In the genomic region with DNA sequence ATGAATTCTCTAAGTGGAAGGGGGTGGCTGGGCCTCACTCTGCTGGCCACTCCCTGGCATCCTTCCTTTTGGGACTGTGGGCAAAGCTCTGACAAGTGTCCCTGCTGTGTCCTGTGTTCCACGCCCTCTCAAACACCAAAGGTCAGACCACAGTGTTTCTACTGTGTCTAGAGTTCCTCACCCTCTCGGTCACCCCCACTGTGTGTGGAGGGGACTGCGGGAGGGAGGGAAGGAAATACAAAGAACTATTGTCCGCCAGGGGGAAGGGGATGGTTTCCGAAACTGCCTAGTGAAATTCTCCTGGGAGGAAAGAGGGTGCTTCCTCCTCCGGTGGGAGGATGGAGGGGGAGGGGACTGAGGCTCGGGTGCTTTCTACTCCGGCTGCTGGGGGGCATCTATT, we compare ENCODE assay signal across 8 mouse cellular contexts. TPM values are rescaled to one million over a fixed set of nuclear protein-coding genes. Genes with fewer than 3 reads are reported as not detected.
DNase-seq lines count a peak whose midpoint lies in the region; TF ChIP-seq lines count a peak whose summit lies in the region.

No protein-coding gene starts in this region.

- peaks cover 52% of the 10 kb centered on the region for H3K36me3 ChIP-seq in limb, embryonic 10.5 days
- H3K36me3 ChIP-seq in myocyte (ENCODE audit: control insufficient read depth, insufficient read depth), result peaks cover 24% of the 10 kb centered on the region

- peaks cover 6% of the 10 kb centered on the region for H3K4me1 ChIP-seq in embryonic fibroblast, embryonic 13.5 days (ENCODE audit: control insufficient read depth, insufficient read depth, low read length)
- H3K4me1 ChIP-seq in limb, embryonic 10.5 days, result peaks cover 37% of the 10 kb centered on the region

- H3ac ChIP-seq in myocyte (ENCODE audit: control insufficient read depth, insufficient read length), result no peak overlapping the region

- peak overlapping the region; percentile 95 for H3K4me2 ChIP-seq in myocyte (ENCODE audit: low read depth)

- H3K9me3 ChIP-seq in limb, embryonic 10.5 days (replicated peaks), result no peaks in the 10 kb centered on the region

- TF ChIP-seq POLR2A in embryonic fibroblast, embryonic 13.5 days (IDR thresholded peaks at IDR 0.05; ENCODE audit: low read depth, low read length), result no peak
- no peak for TF ChIP-seq POLR2A in myocyte (IDR thresholded peaks at IDR 0.05; ENCODE audit: insufficient read length, low read depth)

- intact Hi-C loops in left cerebral cortex, adult 2 months (cut with DNase I), result loop anchor here (1.0 to 5.0 kb wide), 6 partner anchors 67 to 387 kb away; a partner anchor contains a TSS
- intact Hi-C loops in left cerebral cortex, postnatal 36 days (cut with DNase I), result loop anchor here (2.0 to 10.0 kb wide), 4 partner anchors 98 to 380 kb away; a partner anchor contains a TSS

- peaks cover 32% of the 10 kb centered on the region for H3K79me2 ChIP-seq in myocyte (ENCODE audit: control insufficient read depth, insufficient read depth)

- peak overlapping the region; percentile 79; the same call in 1 of the 2 replicates for H3K27ac ChIP-seq in left cerebral cortex, adult 2 months
- no peak overlapping the region for H3K27ac ChIP-seq in embryonic fibroblast, embryonic 13.5 days (ENCODE audit: insufficient read depth, low read length)
- H3K27ac ChIP-seq in limb, embryonic 10.5 days, result peak overlapping the region; percentile 94

- no peak for DNase-seq in left cerebral cortex, adult 2 months (ENCODE audit: extremely low spot score in 1 of 2, low spot score in 2 of 2)
- no peak for DNase-seq in left cerebral cortex, adult 8-10 months (ENCODE audit: low spot score in 2 of 2)
- no peak for DNase-seq in limb, embryonic 10.5 days (ENCODE audit: low spot score)
- DNase-seq in urinary bladder, postnatal 10 days (ENCODE audit: low spot score), result no peak
- no peak for DNase-seq in left cerebral cortex, postnatal 36 days (ENCODE audit: low spot score in 2 of 2)
- no peak for DNase-seq in left cerebral cortex, adult 9 months (ENCODE audit: low spot score in 2 of 2)

- peak overlapping the region; percentile 58 for H3K4me3 ChIP-seq in left cerebral cortex, adult 2 months
- peak overlapping the region; percentile 6; the same call in 1 of the 2 replicates for H3K4me3 ChIP-seq in embryonic fibroblast, embryonic 13.5 days (ENCODE audit: insufficient read depth, low read length)
- H3K4me3 ChIP-seq in limb, embryonic 10.5 days, result peak overlapping the region; percentile 65
- H3K4me3 ChIP-seq in myocyte, result peak overlapping the region; percentile 80

- no peaks in the 10 kb centered on the region for H3K27me3 ChIP-seq in limb, embryonic 10.5 days (ENCODE audit: low read depth, poor library complexity, severe bottlenecking)
- no peaks in the 10 kb centered on the region for H3K27me3 ChIP-seq in myocyte (ENCODE audit: control insufficient read depth, insufficient read depth, insufficient read length)

- no peak for TF ChIP-seq CTCF in left cerebral cortex, adult 2 months (IDR thresholded peaks at IDR 0.05)
- TF ChIP-seq CTCF in embryonic fibroblast, embryonic 13.5 days (IDR thresholded peaks at IDR 0.05; ENCODE audit: borderline replicate concordance, insufficient read depth, low read length), result no peak

- 23% methylated on average over 8 of the region's 8 CpGs for WGBS in limb, embryonic 10.5 days

TF ChIP-seq in myocyte, 11 proteins besides CTCF, POLR2A, EP300 and RAD21:
- TF ChIP-seq MYOG (IDR thresholded peaks at IDR 0.05; ENCODE audit: control insufficient read depth in 1 of 3, insufficient read depth in 1 of 3, insufficient read length in 2 of 3, low read depth in 2 of 3) (peak in 1 of 3 experiments; percentile 36), CEBPB (IDR thresholded peaks at IDR 0.05; ENCODE audit: insufficient read depth, poor library complexity, severe bottlenecking) (no peak)

RNA-seq across cellular contexts. Expression of a gene that starts 5.5 kb away (rescaled TPM):
- total RNA-seq in left cerebral cortex, adult 2 months (2021), result 10 to 100 TPM in 1 of 2 experiments, 1 to 10 TPM in 1; 9.6 to 12.2 TPM
- total RNA-seq in left cerebral cortex, adult 8-10 months (2022), result 10 to 100 TPM in 1 of 4 experiments, 1 to 10 TPM in 3; 5.2 to 11.0 (median 7.2) TPM
- polyA plus RNA-seq in embryonic fibroblast, embryonic 13.5 days (2011; ENCODE audit: insufficient read length, low read depth, missing spikeins), result 78.7 and 79.0 TPM in 2 replicates
- 43.0 and 52.8 TPM in 2 replicates for polyA plus RNA-seq in limb, embryonic 10.5 days (2016; fragmentation: Nextera tagmentation; extraction: Ambion mirVana)
- polyA plus RNA-seq in myocyte (2012; fragmentation: generic; extraction: Trizol), result 141 TPM
- 1 to 10 TPM; 8.2 to 8.9 TPM for total RNA-seq in left cerebral cortex, postnatal 36 days (2021)

RNA-seq across cellular contexts. Expression of a gene that starts 20.5 kb away (rescaled TPM):
- total RNA-seq in left cerebral cortex, adult 2 months (2021), result 100 to 1,000 TPM; 135 to 138 TPM
- 100 to 1,000 TPM; 149 to 172 (median 160) TPM for total RNA-seq in left cerebral cortex, adult 8-10 months (2022)
- polyA plus RNA-seq in embryonic fibroblast, embryonic 13.5 days (2011; ENCODE audit: insufficient read length, low read depth, missing spikeins), result 148 and 152 TPM in 2 replicates
- 24.4 and 35.0 TPM in 2 replicates for polyA plus RNA-seq in limb, embryonic 10.5 days (2016; fragmentation: Nextera tagmentation; extraction: Ambion mirVana)
- polyA plus RNA-seq in myocyte (2012; fragmentation: generic; extraction: Trizol), result 270 TPM
- 100 to 1,000 TPM; 128 to 155 TPM for total RNA-seq in left cerebral cortex, postnatal 36 days (2021)

RNA-seq across cellular contexts. Expression of a gene that starts 30.3 kb away (rescaled TPM):
- total RNA-seq in left cerebral cortex, adult 2 months (2021), result 10 to 100 TPM; 54.0 to 57.8 TPM
- 10 to 100 TPM; 49.4 to 55.6 (median 53.8) TPM for total RNA-seq in left cerebral cortex, adult 8-10 months (2022)
- polyA plus RNA-seq in embryonic fibroblast, embryonic 13.5 days (2011; ENCODE audit: insufficient read length, low read depth, missing spikeins), result not detected in 2 replicates
- polyA plus RNA-seq in limb, embryonic 10.5 days (2016; fragmentation: Nextera tagmentation; extraction: Ambion mirVana), result 0.06 and 0.09 TPM in 2 replicates
- polyA plus RNA-seq in myocyte (2012; fragmentation: generic; extraction: Trizol), result 5.8 TPM
- total RNA-seq in left cerebral cortex, postnatal 36 days (2021), result 10 to 100 TPM; 53.7 to 58.3 TPM

RNA-seq across cellular contexts. Expression of a gene that starts 46.9 kb away (rescaled TPM):
- 1 to 10 TPM; 3.8 to 4.1 TPM for total RNA-seq in left cerebral cortex, adult 2 months (2021)
- 1 to 10 TPM; 2.3 to 3.5 (median 2.7) TPM for total RNA-seq in left cerebral cortex, adult 8-10 months (2022)
- 0.25 TPM in 1 of 2 replicates, not detected in the other for polyA plus RNA-seq in embryonic fibroblast, embryonic 13.5 days (2011; ENCODE audit: insufficient read length, low read depth, missing spikeins)
- polyA plus RNA-seq in limb, embryonic 10.5 days (2016; fragmentation: Nextera tagmentation; extraction: Ambion mirVana), result 1.2 and 1.5 TPM in 2 replicates
- polyA plus RNA-seq in myocyte (2012; fragmentation: generic; extraction: Trizol), result 0.62 TPM
- 1 to 10 TPM; 2.3 to 4.9 TPM for total RNA-seq in left cerebral cortex, postnatal 36 days (2021)

Comparison
In these comparisons a context has a peak if more than half of its experiments do, and no peak if none do; other contexts are left out.
1. H3K4me3 ChIP-seq: peak in every context shown above with its lines; median percentile 80 in myocyte; 65 in limb, embryonic 10.5 days; 58 in left cerebral cortex, adult 2 months; 6 in embryonic fibroblast, embryonic 13.5 days.